Mouse (Mus musculus) right cerebral cortex, postnatal 10 days (tissue): ENCODE measurements at regions not wholly inside any gene's neighbourhood (a gene's known extent, or its start where the extent isn't known, plus 50 kb on each side); places are given as distances from the start of the nearest gene placed in this dataset.
A peak's percentile ranks its signal among the peaks of the same experiment; 100 is the strongest.

Experiments
- DNase-seq, 2 experiments: peaks; one replicate each; pipeline ENCODE4 v3.0.0; 2021; ENCODE audit warnings: low spot score in 2 of 2

- DNase-seq, result no peak
Measured at GRCm38 (mm10) chr6:99984856-99985224, 258.6 kb upstream of the Prok2 start.

- no peak for DNase-seq
Measured at GRCm38 (mm10) chr6:99984057-99984855, 258.1 kb upstream of the Prok2 start.

GRCm38 (mm10) chr6:99979614-99980013 lies 253.4 kb upstream of the Prok2 start:
- DNase-seq, result no peak

GRCm38 (mm10) chr6:99978164-99978746 lies 252.1 kb upstream of the Prok2 start:
- DNase-seq, result no peak

- no peak for DNase-seq
Measured at GRCm38 (mm10) chr6:99976144-99976543, 250.0 kb upstream of the Prok2 start.

GRCm38 (mm10) chr6:99975486-99975885 lies 249.3 kb upstream of the Prok2 start:
- DNase-seq, result no peak

- no peak for DNase-seq
Measured at GRCm38 (mm10) chr6:99974464-99974863, 248.3 kb upstream of the Prok2 start.

- peak; percentile 79 to 86 for DNase-seq
Measured at GRCm38 (mm10) chr6:99971376-99971775, 245.2 kb upstream of the Prok2 start.

- DNase-seq, result peak; percentile 89 to 91
Measured at GRCm38 (mm10) chr6:99968889-99969288, 242.7 kb upstream of the Prok2 start.

GRCm38 (mm10) chr6:99967465-99967864 lies 241.3 kb upstream of the Prok2 start:
- peak; percentile 35 to 40 for DNase-seq

GRCm38 (mm10) chr6:99964540-99964939 lies 238.3 kb upstream of the Prok2 start:
- no peak for DNase-seq

- no peak for DNase-seq
Measured at GRCm38 (mm10) chr6:99964007-99964406, 237.8 kb upstream of the Prok2 start.

GRCm38 (mm10) chr6:99959371-99959770 lies 233.2 kb upstream of the Prok2 start:
- DNase-seq, result no peak

- no peak for DNase-seq
Measured at GRCm38 (mm10) chr6:99954832-99955830, 228.9 kb upstream of the Prok2 start.

- no peak for DNase-seq
Measured at GRCm38 (mm10) chr6:99953980-99954776, 228.0 kb upstream of the Prok2 start.

- no peak for DNase-seq
Measured at GRCm38 (mm10) chr6:99950811-99951210, 224.6 kb upstream of the Prok2 start.

GRCm38 (mm10) chr6:99946917-99947316 lies 220.7 kb upstream of the Prok2 start:
- DNase-seq, result no peak

- DNase-seq, result no peak
Measured at GRCm38 (mm10) chr6:99946481-99946880, 220.3 kb upstream of the Prok2 start.

- no peak for DNase-seq
Measured at GRCm38 (mm10) chr6:99945691-99946090, 219.5 kb upstream of the Prok2 start.

GRCm38 (mm10) chr6:99942958-99943357 lies 216.8 kb upstream of the Prok2 start:
- no peak for DNase-seq

GRCm38 (mm10) chr6:99940118-99940517 lies 213.9 kb upstream of the Prok2 start:
- DNase-seq, result no peak
